Mouse (Mus musculus): ENCODE measurements around the gene Paqr4. TPM values are rescaled to one million over a fixed set of nuclear protein-coding genes. Genes with fewer than 3 reads are reported as not detected.

The Paqr4 gene
- polyA plus RNA-seq, 1 experiment from 2014 or later: 29.5 TPM

- H3K4me3 ChIP-seq (ENCODE audit: low read depth, low read length): peak overlapping the region; percentile 30; the same call in 1 of the 2 replicates
- no peak for ATAC-seq (ENCODE audit: low FRiP score)
- H3K9me3 ChIP-seq (ENCODE audit: control insufficient read depth, low read length): no peaks in the 10 kb centered on the region
- WGBS: 2% methylated on average over 12 of the region's 12 CpGs
- H3K36me3 ChIP-seq (ENCODE audit: control insufficient read depth, insufficient read depth, low read length): 0 out of 2 replicates have a peak, but pooled peaks cover 2% of the 10 kb centered on the region
- H3K27me3 ChIP-seq (ENCODE audit: control insufficient read depth, insufficient read depth, low read length): peaks cover 58% of the 10 kb centered on the region
- H3K27ac ChIP-seq (ENCODE audit: low read depth, low read length): no peak overlapping the region
- peaks cover 10% of the 10 kb centered on the region for H3K4me1 ChIP-seq (ENCODE audit: control insufficient read depth, insufficient read depth, low read length)
- H3K4me2 ChIP-seq: peak overlapping the region; percentile 50; the same call in 1 of the 2 replicates
- no peak overlapping the region for H3K9ac ChIP-seq (ENCODE audit: low read length)
- DNase-seq (ENCODE audit: low spot score, missing footprints): peak; percentile 88
Measured at GRCm38 (mm10) chr17:23746311-23746710, 5.6 kb upstream of the Paqr4 start.

- Histone ChIP-seq H3K4me1 (ENCODE audit: control insufficient read depth, insufficient read depth, low read length) (peaks cover 12% of the 10 kb centered on the region), H3K36me3 (ENCODE audit: control insufficient read depth, insufficient read depth, low read length) (no peaks in the 10 kb centered on the region), H3K9ac (ENCODE audit: low read length) (peak within 1 kb of the TSS; percentile 48), H3K27ac (ENCODE audit: low read depth, low read length) (no peak within 1 kb of the TSS), H3K27me3 (ENCODE audit: control insufficient read depth, insufficient read depth, low read length) (peaks cover 66% of the 10 kb centered on the region), H3K4me2 (peak within 1 kb of the TSS; percentile 50), H3K9me3 (ENCODE audit: control insufficient read depth, low read length) (no peaks in the 10 kb centered on the region), H3K4me3 (ENCODE audit: low read depth, low read length) (peak within 1 kb of the TSS; percentile 30)
- ATAC-seq (ENCODE audit: low FRiP score) (peak; percentile 28), DNase-seq (ENCODE audit: low spot score, missing footprints) (peak; percentile 93)
- under 1% methylated on average over 39 of the region's 45 CpGs for WGBS
Measured at GRCm38 (mm10) chr17:23745301-23746251, 4.9 kb upstream of the Paqr4 start, which contains the start of gene Kremen2. Kremen2 (minus strand) TSS chr17:23745833.

GRCm38 (mm10) chr17:23744651-23745050 lies 4.0 kb upstream of the Paqr4 start:
- DNase-seq (ENCODE audit: low spot score, missing footprints) (peak; percentile 88), ATAC-seq (ENCODE audit: low FRiP score) (no peak)
- no peaks in the 10 kb centered on the region for H3K9me3 ChIP-seq (ENCODE audit: control insufficient read depth, low read length)
- no peak overlapping the region for H3K9ac ChIP-seq (ENCODE audit: low read length)
- WGBS: 3% methylated on average over 14 of the region's 14 CpGs
- H3K36me3 ChIP-seq (ENCODE audit: control insufficient read depth, insufficient read depth, low read length): no peaks in the 10 kb centered on the region
- 0 out of 2 replicates have a peak overlapping the region, but pooled peaks have one; percentile 3 for H3K4me3 ChIP-seq (ENCODE audit: low read depth, low read length)
- H3K4me2 ChIP-seq: peak overlapping the region; percentile 50; the same call in 1 of the 2 replicates
- H3K4me1 ChIP-seq (ENCODE audit: control insufficient read depth, insufficient read depth, low read length): peaks cover 14% of the 10 kb centered on the region
- H3K27me3 ChIP-seq (ENCODE audit: control insufficient read depth, insufficient read depth, low read length): peaks cover 68% of the 10 kb centered on the region
- no peak overlapping the region for H3K27ac ChIP-seq (ENCODE audit: low read depth, low read length)

GRCm38 (mm10) chr17:23744076-23744475 lies 3.4 kb upstream of the Paqr4 start:
- no peak for ATAC-seq (ENCODE audit: low FRiP score)
- Histone ChIP-seq H3K4me1 (ENCODE audit: control insufficient read depth, insufficient read depth, low read length) (peaks cover 17% of the 10 kb centered on the region), H3K27me3 (ENCODE audit: control insufficient read depth, insufficient read depth, low read length) (peaks cover 68% of the 10 kb centered on the region), H3K27ac (ENCODE audit: low read depth, low read length) (no peak overlapping the region), H3K9me3 (ENCODE audit: control insufficient read depth, low read length) (no peaks in the 10 kb centered on the region), H3K9ac (ENCODE audit: low read length) (no peak overlapping the region), H3K36me3 (ENCODE audit: control insufficient read depth, insufficient read depth, low read length) (no peaks in the 10 kb centered on the region), H3K4me2 (no peak overlapping the region), H3K4me3 (ENCODE audit: low read depth, low read length) (no peak overlapping the region)
- DNase-seq (ENCODE audit: low spot score, missing footprints): peak; percentile 82
- WGBS: 20% methylated on average over 8 of the region's 8 CpGs

GRCm38 (mm10) chr17:23742941-23743340 lies 2.3 kb upstream of the Paqr4 start:
- H3K4me2 ChIP-seq: no peak overlapping the region
- ATAC-seq (ENCODE audit: low FRiP score): no peak

GRCm38 (mm10) chr17:23742210-23742793 lies 1.6 kb upstream of the Paqr4 start:
- H3K27ac ChIP-seq (ENCODE audit: low read depth, low read length): no peak overlapping the region
- ATAC-seq (ENCODE audit: low FRiP score) (no peak), DNase-seq (ENCODE audit: low spot score, missing footprints) (peak; percentile 92)
- no peak overlapping the region for H3K9ac ChIP-seq (ENCODE audit: low read length)
- 8% methylated on average over 44 of the region's 44 CpGs for WGBS
- H3K4me2 ChIP-seq: peak overlapping the region; percentile 4; the same call in 1 of the 2 replicates
- H3K27me3 ChIP-seq (ENCODE audit: control insufficient read depth, insufficient read depth, low read length): peaks cover 68% of the 10 kb centered on the region
- no peaks in the 10 kb centered on the region for H3K9me3 ChIP-seq (ENCODE audit: control insufficient read depth, low read length)
- no peak overlapping the region for H3K4me3 ChIP-seq (ENCODE audit: low read depth, low read length)
- H3K36me3 ChIP-seq (ENCODE audit: control insufficient read depth, insufficient read depth, low read length): no peaks in the 10 kb centered on the region
- H3K4me1 ChIP-seq (ENCODE audit: control insufficient read depth, insufficient read depth, low read length): peaks cover 18% of the 10 kb centered on the region

More at GRCm38 (mm10) chr17:23742941-23743340, 2.3 kb upstream of the Paqr4 start:
- no peak overlapping the region for H3K27ac ChIP-seq (ENCODE audit: low read depth, low read length)
- WGBS: 57% methylated on average over 12 of the region's 12 CpGs
- peaks cover 18% of the 10 kb centered on the region for H3K4me1 ChIP-seq (ENCODE audit: control insufficient read depth, insufficient read depth, low read length)
- peaks cover 68% of the 10 kb centered on the region for H3K27me3 ChIP-seq (ENCODE audit: control insufficient read depth, insufficient read depth, low read length)
- DNase-seq (ENCODE audit: low spot score, missing footprints): peak; percentile 89
- H3K9me3 ChIP-seq (ENCODE audit: control insufficient read depth, low read length): no peaks in the 10 kb centered on the region
- H3K36me3 ChIP-seq (ENCODE audit: control insufficient read depth, insufficient read depth, low read length): no peaks in the 10 kb centered on the region
- H3K4me3 ChIP-seq (ENCODE audit: low read depth, low read length): no peak overlapping the region
- H3K9ac ChIP-seq (ENCODE audit: low read length): no peak overlapping the region

- 47% methylated on average over 38 of the region's 38 CpGs for WGBS
- Histone ChIP-seq H3K9me3 (ENCODE audit: control insufficient read depth, low read length) (no peaks in the 10 kb centered on the region), H3K4me3 (ENCODE audit: low read depth, low read length) (no peak overlapping the region), H3K4me1 (ENCODE audit: control insufficient read depth, insufficient read depth, low read length) (peaks cover 18% of the 10 kb centered on the region), H3K4me2 (no peak overlapping the region), H3K27me3 (ENCODE audit: control insufficient read depth, insufficient read depth, low read length) (peaks cover 62% of the 10 kb centered on the region), H3K36me3 (ENCODE audit: control insufficient read depth, insufficient read depth, low read length) (no peaks in the 10 kb centered on the region), H3K9ac (ENCODE audit: low read length) (no peak overlapping the region), H3K27ac (ENCODE audit: low read depth, low read length) (no peak overlapping the region)
- ATAC-seq (ENCODE audit: low FRiP score) (no peak), DNase-seq (ENCODE audit: low spot score, missing footprints) (peak; percentile 85)
Measured at GRCm38 (mm10) chr17:23741359-23742209, 917 bp upstream of the Paqr4 start.

GRCm38 (mm10) chr17:23740136-23740584 lies 507 bp downstream of the Paqr4 start:
- H3K9ac ChIP-seq (ENCODE audit: low read length): peak overlapping the region; percentile 68
- peak; percentile 86 for ATAC-seq (ENCODE audit: low FRiP score)
- no peaks in the 10 kb centered on the region for H3K9me3 ChIP-seq (ENCODE audit: control insufficient read depth, low read length)
- H3K4me2 ChIP-seq: peak overlapping the region; percentile 99
- H3K27me3 ChIP-seq (ENCODE audit: control insufficient read depth, insufficient read depth, low read length): peaks cover 48% of the 10 kb centered on the region
- no peak for DNase-seq (ENCODE audit: low spot score, missing footprints)
- under 1% methylated on average over 46 of the region's 46 CpGs for WGBS
- peaks cover 10% of the 10 kb centered on the region for H3K4me1 ChIP-seq (ENCODE audit: control insufficient read depth, insufficient read depth, low read length)
- peak overlapping the region; percentile 66 for H3K4me3 ChIP-seq (ENCODE audit: low read depth, low read length)
- peak overlapping the region; percentile 54 for H3K27ac ChIP-seq (ENCODE audit: low read depth, low read length)
- H3K36me3 ChIP-seq (ENCODE audit: control insufficient read depth, insufficient read depth, low read length): no peaks in the 10 kb centered on the region; the same call in 1 of the 2 replicates

Data from midbrain, embryonic 11.5 days (tissue).